Mouse (Mus musculus) natural killer cell, adult 2 months (primary cell): ENCODE measurements around the gene Ndufab1.

Experiments
- DNase-seq, 2 experiments: peaks; one replicate each; pipeline ENCODE4 v3.0.0; 2022; ENCODE audit warnings: low spot score in 2 of 2

Ndufab1 gene

GRCm38 (mm10) chr7:122067517-122068381 lies 33.9 kb downstream of the Ndufab1 start:
- DNase-seq = no peak

GRCm38 (mm10) chr7:122066945-122067516 lies 34.7 kb downstream of the Ndufab1 start, which contains the start of the genes Ubfd1 and Ears2:
Gene Ubfd1, plus strand, starts transcription at chr7:122067175.
Gene Ears2, minus strand, starts transcription at chr7:122067263.
- peak; percentile 95 for DNase-seq

- no peak for DNase-seq
These were observed 35.4 kb downstream of the Ndufab1 start for GRCm38 (mm10) chr7:122066102-122066944.

- no peak for DNase-seq
These were observed 36.0 kb downstream of the Ndufab1 start for GRCm38 (mm10) chr7:122065656-122066055.

GRCm38 (mm10) chr7:122056633-122057032 lies 45.1 kb downstream of the Ndufab1 start:
- no peak for DNase-seq

- no peak for DNase-seq
These were observed 50.9 kb downstream of the Ndufab1 start for GRCm38 (mm10) chr7:122050834-122051233.

- DNase-seq = no peak
These were observed 53.5 kb downstream of the Ndufab1 start for GRCm38 (mm10) chr7:122048191-122048590.

GRCm38 (mm10) chr7:122046813-122047212 lies 54.9 kb downstream of the Ndufab1 start:
- DNase-seq = no peak

- DNase-seq = no peak
These were observed 56.0 kb downstream of the Ndufab1 start for GRCm38 (mm10) chr7:122045711-122046110.

- DNase-seq = no peak
These were observed 56.5 kb downstream of the Ndufab1 start for GRCm38 (mm10) chr7:122045181-122045634.

- no peak for DNase-seq
These were observed 57.6 kb downstream of the Ndufab1 start for GRCm38 (mm10) chr7:122044106-122044505.
